Mouse (Mus musculus) v-Abl transformed pro-B cells (cell line): ENCODE measurements around the gene Ube2l3.
"Not testable (repeated sequence)": the region's sequence is repeated elsewhere in the genome, so short reads cannot be mapped to it uniquely, and the experiment has no call there.

Experiments
- in situ Hi-C, 2 experiments: fragments of 400-800 bp; cut with MboI; formaldehyde crosslinking; loops; one replicate each; pipeline ENCODE4 v1.15.1; 2025; ENCODE audit not compliant: unreplicated experiment in 2 of 2

The Ube2l3 gene

GRCm38 (mm10) chr16:17202549-17202948, at the start of gene Ube2l3:
Ube2l3 (minus strand) TSS chr16:17202649.
- in situ Hi-C loops, result loop anchor here (5.0 to 10.0 kb wide), 2 partner anchors 70 to 338 kb away; partner anchors contain the start of genes Sdf2l1 (in 2 of the 2) and Igll1 (in 1 of the 2)

DNA sequence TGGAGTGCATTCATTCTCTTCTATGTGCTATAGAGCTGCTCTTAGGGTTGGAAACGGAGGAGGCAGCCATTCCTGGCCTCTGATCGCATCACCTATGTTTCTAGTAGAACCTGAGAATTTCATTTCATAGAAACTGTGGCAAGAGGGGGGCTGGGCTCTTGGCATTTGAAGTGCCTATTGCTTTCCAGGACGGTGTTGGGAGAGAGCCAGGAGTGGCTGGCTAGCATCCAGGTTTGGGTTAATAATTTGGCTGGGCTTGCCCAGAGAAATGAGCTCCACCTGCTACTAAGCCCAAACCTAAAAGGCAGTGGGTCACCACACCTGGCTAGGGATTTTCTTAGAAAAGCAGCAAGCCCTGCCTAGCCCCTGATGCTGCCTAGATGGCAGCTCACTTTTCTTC, 49.1 kb upstream of the Ube2l3 start:
- in situ Hi-C loops, result no loop called here

DNA sequence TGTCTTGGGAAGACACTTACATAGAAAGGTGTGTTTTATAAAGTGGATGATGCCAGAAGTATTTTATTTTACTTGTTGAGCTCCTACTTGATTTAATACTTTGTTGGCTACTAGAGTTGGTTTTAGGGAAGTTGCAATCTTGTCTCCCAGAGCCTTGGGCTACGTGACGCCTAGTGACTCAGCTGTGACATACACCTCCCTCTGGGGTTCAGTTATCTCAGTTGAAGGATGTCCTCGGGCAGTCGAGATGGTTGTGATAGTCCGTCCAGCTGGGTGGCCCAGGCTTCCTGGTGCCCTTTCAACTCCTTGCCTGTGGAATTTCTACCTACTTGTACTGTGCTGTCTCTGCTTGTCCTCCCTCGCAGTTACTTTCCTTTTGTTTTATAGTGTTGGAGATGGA, 46.7 kb upstream of the Ube2l3 start:
- in situ Hi-C loops, result no loop called here

- in situ Hi-C loops, result no loop called here
Observed at GRCm38 (mm10) chr16:17247727-17248126, 45.3 kb upstream of the Ube2l3 start.

- in situ Hi-C loops, result no loop called here
Observed at GRCm38 (mm10) chr16:17244996-17245395, 42.5 kb upstream of the Ube2l3 start.

GRCm38 (mm10) chr16:17243731-17244130, 41.3 kb upstream of the Ube2l3 start:
- in situ Hi-C loops, result no loop called here

GRCm38 (mm10) chr16:17239409-17239808, 37.0 kb upstream of the Ube2l3 start:
- in situ Hi-C loops, result no loop called here

DNA sequence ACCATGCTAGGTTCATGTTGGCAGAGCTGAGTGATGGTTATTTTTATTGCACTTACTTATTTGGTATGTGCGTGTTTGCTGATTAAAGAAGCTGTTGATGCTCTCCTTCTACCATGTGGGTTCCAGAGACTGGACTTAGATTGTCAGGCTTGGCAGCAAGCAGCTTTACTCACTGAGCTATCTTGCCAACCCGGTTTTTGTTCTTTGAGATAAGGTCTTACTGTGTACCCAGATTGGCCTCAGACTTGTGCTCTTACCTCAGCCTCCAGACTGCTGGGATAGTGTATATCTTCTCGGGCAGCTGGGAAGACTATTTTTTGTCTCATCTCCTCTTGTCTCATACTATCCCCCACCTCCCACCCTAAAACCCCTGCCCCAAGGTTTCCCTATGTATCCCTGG, 35.2 kb upstream of the Ube2l3 start:
- in situ Hi-C loops, result no loop called here

DNA sequence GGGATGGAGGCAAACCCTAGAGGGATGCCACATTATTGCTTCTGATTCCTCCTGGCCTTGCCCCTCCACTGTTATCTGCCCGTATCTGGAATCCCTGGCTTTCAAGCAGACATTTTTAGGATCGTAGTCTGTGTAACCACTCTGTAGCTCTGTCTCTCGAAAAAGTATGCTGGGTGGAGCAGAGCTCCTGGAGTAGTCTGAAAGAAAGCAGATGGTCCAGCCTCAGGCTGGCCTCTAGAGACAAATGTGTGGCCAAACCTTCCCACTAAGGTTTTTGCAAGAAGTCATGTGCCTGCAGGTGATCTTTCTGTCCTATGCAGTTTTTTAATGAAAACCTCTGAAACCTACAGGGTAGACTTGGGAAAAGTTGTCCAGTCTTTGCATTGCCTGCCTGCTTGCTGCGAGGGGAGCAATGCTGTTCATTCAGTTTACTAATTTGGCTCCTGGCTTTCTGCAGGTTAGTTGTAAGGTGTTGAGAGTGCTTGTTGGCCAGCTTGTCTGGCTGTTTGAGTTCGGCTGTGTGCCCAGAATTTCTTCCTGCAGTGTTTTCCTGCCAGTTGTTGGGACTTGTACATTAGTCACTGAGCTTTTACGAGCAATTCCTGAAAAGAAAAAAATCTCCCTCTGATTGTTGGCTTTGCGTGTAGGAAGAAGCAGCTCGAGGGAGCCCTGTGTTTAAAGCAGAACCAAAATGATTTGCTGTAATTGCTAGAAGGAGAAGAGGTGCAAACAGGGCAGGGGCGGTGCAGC, 32.6 kb upstream of the Ube2l3 start:
- in situ Hi-C loops, result no loop called here

DNA sequence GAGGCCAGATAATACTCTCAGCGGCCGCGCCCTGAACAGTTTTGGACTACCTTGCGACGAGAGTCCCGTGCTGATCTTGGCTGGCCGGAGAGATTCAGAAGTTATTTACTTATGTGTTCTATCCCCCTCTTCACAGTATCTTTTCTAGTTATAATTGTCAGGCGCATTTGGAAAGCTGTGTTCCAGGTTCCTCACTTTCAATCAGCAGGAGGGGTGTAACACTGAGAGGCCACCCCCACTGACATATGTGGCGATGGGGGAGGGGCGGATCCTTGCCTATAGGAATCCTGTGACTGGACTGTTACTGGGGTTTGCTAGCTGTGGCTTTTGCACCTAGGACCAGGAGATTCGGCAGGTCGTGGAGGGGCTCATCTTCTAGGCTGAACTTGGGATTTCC, 32.0 kb upstream of the Ube2l3 start:
- in situ Hi-C loops, result no loop called here

- in situ Hi-C loops, result no loop called here
Observed at GRCm38 (mm10) chr16:17233702-17234498, 31.5 kb upstream of the Ube2l3 start.

DNA sequence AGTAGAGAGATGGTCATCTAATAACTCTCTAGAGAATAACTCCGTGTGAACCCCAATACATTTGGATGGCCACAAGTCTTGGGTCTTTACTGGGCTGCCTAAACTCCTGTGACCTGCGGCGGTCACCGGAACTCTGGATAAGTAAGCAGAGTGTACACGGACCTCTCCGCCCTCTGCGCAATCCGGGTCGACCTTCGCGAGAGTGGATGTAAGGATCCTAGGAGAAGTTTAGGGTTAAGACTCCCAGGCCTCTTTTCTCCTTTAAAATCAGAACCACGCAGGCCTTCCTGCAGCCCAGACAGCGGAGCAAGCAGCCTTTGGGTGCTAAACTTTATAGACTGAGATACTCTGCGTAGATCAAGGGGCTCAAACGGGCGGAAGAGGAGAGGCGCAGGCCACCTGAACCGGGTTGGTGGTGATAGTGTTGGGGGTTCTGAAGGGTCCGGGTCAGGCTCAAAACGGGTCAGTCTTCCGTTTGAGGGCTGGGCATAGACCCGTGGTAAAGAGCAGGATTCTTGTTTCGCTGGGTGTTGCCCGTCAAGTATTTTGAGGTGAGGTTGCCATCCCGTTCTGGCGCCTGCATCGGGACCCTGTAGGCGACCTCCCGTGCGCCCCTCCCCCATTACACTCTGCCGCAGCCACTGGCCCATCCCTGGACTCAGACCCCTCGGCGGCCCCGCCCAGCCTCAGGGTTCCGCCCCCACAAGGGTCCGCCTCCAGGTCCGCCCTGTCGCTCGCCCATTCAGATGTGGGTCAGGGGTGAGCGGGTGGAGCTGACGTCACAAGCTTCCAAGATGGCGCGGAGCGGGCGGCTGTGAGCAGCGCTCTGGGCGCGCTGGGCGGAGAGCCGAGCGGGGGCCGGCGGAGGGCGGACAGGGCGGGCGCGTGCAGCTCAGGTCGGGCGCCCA, 30.6 kb upstream of the Ube2l3 start, which contains the start of gene Hic2:
Hic2 (plus strand) TSS at position 779 of the 908 bp plus-strand sequence.
- in situ Hi-C loops, result no loop called here

DNA sequence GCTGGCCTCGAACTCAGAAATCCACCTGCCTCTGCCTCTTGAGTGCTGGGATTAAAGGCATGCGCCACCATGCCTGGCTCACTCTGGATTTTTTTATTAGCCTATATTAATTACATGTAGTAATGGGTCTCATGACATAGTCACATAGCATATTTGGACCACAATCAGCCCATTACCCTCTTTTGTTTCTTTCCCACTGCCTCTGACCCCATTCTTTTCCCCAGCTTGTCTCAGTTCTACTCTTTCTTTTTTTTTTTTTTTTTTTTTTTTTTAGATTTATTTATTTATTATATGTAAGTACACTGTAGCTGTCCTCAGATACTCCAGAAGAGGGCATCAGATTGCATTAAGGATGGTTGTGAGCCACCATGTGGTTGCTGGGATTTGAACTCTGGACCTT, 29.1 kb upstream of the Ube2l3 start:
- in situ Hi-C loops, result not testable (repeated sequence)

DNA sequence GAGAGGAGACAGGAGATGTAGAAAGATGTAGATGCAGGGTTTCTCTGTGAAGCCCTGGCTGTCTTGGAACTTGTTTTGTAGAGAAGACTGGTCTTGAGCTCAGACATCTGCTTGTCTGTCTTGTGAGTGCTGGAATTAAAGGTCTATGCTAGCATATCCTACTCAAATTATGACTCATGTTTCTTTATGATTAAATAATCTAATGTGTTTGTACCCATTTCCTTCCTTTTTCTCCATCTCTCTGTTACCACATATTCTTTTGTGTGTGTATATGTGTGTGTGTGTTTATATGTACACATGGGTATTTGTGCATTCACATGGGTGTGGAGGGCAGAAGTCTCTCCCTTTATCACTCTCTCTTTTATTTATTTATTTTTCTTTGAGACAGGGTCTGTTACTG, 24.0 kb upstream of the Ube2l3 start:
- in situ Hi-C loops, result no loop called here

GRCm38 (mm10) chr16:17225584-17225983, 23.1 kb upstream of the Ube2l3 start:
- in situ Hi-C loops, result no loop called here

DNA sequence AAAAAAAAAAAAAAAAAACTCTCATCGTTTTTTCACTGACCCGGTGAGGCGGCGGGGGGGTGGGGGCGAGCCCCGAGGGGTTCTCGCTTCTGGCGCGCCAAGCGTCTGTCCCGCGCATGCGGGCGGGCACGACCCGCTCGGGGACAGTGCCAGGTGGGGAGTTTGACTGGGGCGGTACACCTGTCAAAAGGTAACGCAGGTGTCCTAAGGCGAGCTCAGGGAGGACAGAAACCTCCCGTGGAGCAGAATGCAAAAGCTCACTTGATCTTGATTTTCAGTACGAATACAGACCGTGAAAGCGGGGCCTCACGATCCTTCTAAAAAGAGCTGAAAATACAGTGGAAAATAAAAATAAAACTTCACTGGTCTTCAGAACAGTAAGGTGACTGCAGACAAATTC, 19.7 kb upstream of the Ube2l3 start:
- in situ Hi-C loops, result no loop called here

- in situ Hi-C loops, result no loop called here
Observed at GRCm38 (mm10) chr16:17220127-17220733, 17.8 kb upstream of the Ube2l3 start.

DNA sequence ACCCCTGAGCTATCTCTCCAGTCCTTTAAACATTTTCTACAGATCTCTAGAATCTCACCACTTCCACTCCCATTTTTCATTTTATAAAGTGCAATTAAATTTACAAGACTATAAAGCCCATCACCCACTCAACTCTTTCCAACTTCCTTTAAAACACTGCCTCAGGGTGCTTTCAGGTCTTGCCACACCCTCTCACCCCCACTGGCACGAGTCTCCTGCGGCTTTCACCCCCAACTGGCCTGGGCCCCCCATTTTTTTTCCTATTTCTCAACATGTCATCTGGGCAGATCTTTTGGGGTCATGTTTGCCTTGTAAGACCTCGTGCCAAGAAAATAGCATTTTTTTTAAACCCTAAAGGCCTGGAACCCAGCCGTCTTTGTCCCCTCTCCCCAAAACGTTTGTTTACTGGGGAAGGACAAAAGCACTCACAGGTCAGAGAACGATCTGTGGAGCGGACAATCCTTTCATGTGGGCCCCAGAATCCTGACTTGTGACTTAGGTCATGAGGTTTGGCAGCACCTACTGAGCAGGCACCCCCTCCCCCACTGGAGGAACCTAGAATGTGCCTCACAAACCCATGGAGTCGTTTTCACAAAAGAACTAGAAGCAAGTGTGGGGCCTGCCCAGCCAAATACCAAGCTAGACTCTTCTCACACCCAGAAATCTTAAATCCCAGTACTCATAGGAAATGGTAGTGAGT, 14.6 kb upstream of the Ube2l3 start:
- in situ Hi-C loops, result no loop called here

DNA sequence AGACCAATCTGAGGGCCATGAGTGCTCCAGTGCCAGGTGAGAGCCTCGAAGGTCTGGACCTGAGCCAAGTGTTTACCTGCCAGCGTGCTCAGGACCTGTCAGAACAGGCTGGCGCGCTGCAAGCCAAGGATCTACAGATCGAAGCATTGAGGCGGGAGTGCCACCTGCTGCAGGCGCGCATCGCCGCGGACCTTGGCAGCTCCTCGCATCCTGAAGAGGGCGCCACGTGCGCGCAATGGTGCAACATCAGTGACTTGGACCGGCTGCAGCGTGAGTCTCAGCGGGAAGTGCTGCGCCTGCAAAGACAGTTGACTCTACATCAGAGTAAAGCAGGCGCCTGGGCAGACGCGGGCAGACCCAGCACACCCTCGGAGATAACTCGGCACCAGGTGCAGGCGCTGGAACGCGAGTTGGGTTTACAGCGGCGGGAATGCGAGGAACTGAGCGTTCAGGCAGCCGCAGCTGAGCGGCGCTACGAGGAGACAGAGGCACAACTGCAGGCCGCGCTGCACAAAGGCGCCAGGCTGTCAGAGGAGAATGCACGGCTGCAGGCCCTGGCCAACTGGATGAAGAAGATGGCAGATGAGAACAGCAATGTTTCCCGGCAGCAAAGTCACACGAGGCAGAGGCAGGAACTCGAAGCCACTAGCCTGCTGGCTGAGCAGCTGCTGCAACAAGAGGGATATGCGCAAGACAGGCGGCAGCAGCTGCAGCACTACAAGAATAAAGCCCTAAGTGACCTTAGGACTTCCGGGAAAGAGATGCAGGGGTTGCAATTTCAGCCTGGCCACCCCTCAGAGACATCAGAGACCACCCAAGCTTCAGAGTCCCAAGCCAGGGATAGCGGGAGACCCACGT, 7.8 kb upstream of the Ube2l3 start:
- in situ Hi-C loops, result loop anchor here (5.0 to 10.0 kb wide), 3 partner anchors 62 to 345 kb away; partner anchors contain the start of genes Igll1 (in 1 of the 2) and Tmem191c (in 1 of the 2)
